Mouse (Mus musculus) heart, postnatal 4 days (tissue): Measurements from ENCODE around the gene Cry1. TPM values are rescaled to one million over a fixed set of nuclear protein-coding genes. Genes with fewer than 3 reads are reported as not detected.
A peak's percentile ranks its signal among the peaks of the same experiment; 100 is the strongest.

ENCODE experiments used
- DNase-seq: peaks from one replicate; pipeline ENCODE4 v3.0.0; 2021
- total RNA-seq, 2 experiments: library from RNA; stranded (reverse); gene quantifications; 2 replicates each; pipeline ENCODE4 v1.2.3; 2021

The Cry1 gene
- total RNA-seq, 2 experiments from 2014 or later, result 19.6 to 22.2 TPM

DNA sequence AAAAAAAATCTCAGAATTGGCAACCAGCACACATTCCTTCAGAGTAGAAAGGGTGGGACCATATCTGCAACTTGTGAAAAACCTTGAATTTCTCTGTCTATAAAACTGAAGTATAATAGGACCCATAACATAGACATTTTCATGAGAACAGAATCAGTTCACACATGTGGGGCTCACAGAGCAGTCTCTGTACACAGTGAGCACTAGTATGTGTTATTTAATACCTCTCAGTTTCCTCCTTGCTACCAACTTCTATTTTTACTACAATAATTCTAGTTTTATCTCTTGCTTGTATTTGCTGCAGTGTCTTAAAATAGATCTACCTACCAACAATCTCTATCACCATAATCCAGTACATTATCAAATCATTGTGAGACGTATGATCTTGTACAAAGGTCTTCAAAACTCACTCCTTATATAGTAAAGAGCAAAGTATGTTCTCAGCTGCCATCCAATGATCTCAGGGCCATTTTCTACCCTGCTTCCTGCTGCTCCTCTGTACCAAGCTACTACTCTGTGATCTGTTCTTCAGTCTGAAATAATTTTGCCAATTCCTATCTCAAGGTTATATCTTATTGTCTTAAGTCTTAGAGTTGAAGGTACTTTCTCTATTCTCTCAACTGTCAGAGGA, 24.8 kb downstream of the Cry1 start:
- DNase-seq, result no peak

DNA sequence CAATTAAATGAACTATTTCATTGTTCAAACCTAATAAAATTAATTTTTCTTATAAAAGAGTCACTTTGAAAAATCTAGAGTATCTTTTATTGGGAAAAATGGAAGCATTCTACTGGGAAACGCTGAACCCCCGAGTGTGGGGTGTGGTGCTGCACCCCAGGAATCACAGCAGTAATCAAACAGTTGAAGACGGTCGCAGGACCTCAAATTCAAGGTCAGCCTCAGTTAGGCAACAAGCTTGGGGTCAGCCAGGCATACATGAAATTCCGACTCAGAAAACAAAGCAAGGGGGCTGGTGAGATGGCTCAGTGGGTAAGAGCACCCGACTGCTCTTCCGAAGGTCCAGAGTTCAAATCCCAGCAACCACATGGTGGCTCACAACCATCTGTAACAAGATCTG, 27.4 kb downstream of the Cry1 start:
- no peak for DNase-seq

DNA sequence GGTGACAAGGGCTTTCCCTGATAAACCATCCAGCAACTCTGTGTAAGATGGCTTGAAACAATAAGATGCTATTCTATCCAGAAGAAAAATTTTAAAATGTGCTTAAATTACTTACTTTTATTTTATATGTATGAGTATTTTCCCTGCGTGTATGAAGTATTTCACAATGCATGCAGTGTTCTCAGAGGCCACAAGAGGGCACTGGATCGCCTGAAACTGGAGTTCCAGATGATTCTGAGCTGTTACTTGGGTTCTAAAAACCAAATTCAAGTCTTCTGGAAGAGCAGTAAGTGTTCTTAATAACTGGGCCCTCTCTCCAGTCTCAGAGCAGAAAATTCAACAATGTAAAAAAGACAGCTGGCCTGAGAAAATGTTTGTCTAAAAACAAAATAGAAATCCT, 30.7 kb downstream of the Cry1 start:
- DNase-seq, result peak; percentile 72

DNA sequence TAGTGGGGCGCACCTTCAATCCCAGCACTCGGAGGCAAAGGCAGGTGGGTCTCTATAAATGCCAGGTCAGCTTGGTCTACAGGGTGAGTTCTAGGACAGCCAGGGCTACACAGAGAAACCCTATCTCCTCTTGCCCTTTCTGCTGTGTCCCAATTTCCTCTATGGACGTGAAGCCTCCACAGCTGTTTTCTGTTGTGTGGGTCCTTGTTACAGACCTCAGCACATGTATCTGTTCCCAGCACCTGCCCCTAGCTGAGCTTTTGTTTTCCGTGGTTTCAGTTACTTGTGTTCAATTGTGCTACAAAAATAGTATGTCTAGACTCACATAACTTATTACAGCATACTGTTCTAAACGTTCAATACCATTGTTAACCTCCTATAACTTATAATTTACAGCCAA, 35.6 kb downstream of the Cry1 start:
- DNase-seq, result no peak

DNA sequence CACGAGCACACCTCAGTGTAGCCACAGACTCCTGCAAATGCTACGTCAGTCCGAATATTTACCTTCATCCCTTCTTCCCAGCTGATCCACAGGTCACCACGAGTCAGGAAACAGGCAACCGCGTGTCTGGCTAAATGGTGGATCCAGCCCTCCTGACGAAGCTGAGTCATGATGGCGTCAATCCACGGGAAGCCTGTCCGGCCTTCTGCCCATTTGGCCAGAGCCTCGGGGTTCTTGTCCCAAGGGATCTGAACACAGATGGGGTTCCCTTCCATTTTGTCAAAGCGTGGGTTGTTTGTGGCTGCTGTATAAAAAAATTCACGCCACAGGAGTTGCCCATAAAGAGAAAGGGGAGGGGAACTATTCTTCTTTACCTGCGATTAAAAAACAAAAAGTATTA, 38.6 kb downstream of the Cry1 start:
- DNase-seq, result no peak

DNA sequence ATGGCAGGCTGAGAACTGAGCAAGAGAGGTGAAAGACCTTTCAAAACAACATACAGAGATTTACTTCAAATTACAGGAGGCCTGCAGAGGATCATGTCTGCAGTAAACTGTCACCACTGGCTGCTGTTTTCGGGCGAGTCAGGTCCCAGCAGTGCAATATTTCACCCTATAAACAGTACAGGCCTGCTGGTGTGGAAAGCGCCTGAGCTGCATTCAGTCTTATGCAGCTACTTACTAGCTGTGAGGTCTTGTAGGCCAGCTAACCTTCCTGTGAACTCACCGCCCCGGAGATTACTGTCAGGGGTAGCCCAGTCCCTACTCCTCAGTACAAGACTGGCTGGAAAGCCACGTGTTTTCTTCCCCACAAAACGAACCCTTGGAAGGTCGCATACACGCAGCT, 43.4 kb downstream of the Cry1 start:
- no peak for DNase-seq

DNA sequence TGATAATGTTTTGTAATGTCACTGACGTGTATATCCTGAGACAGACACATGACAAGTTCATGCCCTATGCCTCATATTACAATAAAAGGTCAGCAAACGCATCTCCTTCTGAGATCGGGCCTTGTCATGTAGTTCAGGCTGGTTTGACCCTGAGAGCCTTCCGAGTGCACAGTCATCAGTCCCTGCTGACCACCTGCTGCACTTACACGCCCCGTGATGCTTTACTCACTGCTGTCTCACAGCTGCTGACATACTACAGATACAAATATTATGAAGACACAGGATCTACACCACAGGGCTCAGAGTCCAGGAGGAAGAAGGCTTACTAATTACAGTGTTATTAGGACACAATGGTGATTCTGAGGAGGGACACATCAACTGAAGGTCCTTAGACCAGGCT, 48.3 kb downstream of the Cry1 start:
- no peak for DNase-seq

DNA sequence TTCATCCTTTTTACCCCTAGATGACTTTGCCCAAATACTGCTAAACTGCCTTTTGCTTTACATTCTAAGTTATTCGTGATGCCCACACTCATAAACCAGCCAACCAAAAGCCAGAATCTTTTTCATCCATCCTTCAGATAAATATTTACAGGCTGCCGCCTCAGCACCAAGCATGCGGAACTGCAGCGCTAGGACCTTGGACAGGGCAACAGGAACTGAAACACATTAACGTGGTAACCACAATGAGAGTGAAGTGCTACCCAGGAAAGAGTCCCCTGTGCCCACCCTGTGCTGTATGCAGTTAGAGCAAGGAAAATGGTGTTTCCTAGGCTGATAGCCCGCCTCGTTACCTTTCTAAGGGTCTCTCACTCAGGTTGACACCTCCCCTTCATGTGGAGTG, 56.4 kb downstream of the Cry1 start:
- DNase-seq, result peak; percentile 16

DNA sequence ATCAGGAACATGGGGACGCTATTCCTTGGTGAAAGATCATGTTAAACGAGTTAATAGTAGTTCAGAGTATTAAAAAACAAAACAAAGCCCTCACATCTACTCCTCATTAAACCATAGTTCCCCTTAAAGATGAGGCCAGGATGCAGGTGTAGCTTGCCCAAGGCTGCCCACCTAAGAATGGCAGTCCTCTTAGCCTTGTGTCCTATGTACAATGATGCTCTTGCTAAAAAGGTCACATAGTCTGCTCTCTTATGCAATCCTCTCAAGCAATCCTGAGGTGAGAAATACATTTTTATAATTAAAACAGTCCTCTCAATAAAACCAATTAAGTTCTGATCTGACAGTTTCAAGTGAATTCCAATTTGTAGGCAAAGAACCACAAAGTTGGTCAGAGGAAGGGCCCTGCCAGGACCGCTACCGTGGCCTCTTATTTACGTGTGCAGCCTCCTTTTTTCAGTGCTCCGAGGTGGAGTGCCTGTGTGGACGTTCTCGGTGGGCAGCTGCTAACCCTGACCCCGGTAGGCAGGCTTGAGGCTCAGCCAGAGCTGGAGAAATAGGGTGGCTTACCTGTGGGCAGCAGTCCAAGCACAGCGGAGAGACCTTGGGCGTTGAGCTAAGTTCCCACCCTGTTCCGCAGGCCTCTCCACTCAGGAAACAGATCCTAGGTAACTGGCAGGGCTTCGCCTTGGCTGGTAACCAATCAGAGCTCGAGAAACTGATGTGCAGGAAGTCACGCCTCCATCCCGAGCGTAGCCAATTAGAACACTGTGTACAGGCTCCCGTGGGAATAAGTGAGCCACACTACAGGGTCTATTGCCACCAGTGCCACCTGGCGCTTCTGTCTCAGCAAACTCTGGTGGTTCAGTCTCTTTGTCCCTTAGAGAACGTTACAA, 57.2 kb downstream of the Cry1 start, which contains the start of gene Mterf2:
TSS of gene Mterf2 (minus strand) at position 633 of the 893 bp plus-strand sequence.
- peak; percentile 93 for DNase-seq

DNA sequence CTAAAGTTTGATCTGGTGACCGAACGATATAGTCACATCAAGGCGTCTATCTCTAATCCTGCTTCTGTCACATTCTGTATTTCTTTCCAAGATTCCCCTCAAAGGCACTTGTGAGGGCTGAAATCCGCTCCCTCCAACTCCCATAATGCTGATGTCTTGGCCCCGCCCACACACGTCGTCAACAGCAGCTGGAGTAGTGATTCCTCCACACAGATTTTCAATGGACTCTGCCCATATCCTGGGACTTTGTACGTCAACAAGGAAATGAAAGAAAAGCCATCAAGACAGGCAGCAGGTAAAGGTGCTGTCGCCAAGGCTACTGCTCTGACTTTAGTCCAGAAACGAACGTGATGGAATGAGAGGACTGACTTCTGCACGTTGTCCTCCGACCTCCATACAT, 59.7 kb downstream of the Cry1 start:
- no peak for DNase-seq

DNA sequence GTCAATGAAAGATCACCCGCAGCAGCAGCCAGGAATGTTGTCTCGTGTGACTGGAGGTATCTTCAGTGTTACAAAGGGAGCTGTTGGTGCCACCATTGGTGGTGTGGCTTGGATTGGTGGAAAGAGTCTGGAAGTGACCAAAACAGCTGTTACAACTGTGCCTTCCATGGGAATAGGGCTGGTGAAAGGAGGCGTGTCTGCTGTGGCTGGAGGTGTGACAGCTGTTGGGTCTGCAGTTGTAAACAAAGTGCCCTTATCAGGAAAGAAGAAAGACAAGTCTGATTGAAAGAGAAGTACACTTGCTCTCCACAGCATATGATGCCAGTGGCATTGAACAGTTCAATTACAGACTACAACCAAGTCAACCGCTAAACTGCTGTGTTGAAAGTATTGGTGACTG, 70.5 kb downstream of the Cry1 start:
- no peak for DNase-seq

DNA sequence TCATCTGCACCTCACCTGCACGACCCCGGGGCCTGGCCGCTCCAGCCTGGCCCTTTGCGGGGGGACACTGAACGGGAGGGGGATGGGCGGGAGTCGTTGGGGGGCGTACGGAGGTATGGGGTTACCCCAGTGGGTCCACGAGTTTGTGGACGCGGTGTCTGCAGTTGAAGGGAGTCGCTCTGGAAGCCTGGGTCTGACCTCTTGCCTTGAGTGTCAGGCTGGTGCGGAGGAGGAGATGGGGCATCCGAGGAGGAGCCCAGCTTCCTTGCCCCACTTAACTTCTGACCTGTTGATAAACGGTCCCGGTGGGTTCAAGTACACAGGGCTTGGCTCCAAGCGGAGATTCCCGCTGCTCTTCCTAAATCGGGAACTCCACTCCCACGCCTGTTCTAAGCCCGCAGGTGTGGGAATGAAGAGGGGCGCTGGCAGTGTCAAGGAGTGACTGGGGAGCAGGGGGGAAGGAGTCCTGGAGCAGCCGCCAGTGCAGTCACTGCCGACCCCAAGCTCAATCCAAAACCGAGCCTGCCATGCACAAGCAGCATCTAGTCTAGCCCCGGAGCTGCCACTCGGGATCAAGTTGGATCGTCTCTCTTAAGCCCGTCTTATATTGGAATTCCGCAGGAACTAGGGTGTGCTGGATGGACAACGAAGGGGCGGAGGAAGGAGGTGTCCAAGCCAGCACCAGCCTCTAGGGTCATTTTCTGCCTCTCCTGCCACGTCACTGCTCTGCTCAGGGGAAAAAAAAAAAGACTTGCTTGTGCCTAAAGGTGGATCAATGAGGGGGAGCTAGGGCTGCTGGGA, 81.6 kb downstream of the Cry1 start:
- DNase-seq, result peak; percentile 36

DNA sequence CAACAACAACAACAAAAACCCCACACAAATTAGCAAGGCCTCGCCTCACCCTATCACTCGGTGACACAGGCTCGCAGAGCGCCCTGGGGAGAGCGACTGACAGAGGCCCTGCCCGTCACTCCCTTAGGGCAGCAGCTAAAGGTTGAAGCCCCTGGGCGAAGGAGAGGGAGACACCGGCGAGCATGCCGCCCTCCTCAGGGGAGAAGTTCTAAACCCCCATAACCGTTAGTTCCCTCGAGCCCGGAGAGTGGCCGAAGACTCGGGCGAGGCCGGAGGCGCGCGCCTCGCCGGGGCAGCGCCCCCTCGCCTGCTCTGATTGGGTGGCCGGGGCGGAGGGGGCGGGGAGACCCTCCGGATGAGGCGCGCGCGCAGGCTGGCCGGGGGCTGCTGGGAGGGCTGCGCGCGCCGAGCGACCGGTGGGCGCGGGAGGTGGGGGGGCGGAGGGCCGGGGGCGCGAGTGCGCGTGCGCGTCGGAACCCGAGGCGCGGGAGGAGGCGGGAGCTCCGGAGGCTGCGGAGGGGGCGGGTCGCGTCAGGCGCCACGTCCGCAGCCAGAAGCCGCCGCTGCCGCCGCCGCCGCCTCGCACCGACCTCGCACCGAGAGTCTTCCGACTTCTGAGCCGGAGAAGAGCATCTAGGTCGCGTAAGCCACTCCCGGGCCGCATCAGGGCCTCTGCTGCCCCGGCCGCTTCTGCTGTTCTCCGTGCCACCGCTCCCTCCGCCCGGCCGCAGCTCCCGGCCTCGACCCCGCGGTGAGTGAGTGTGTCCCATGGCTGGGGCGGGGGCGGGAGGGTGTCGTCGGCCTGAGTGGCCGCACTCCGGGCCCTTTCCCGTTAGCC, 82.4 kb downstream of the Cry1 start, which contains the start of the genes Fhl4 and Tmem263:
TSS of gene Fhl4 (minus strand) at position 249 of the 838 bp plus-strand sequence.
TSS of gene Tmem263 (plus strand) at position 381 of the 838 bp plus-strand sequence.
- peak; percentile 92 for DNase-seq

DNA sequence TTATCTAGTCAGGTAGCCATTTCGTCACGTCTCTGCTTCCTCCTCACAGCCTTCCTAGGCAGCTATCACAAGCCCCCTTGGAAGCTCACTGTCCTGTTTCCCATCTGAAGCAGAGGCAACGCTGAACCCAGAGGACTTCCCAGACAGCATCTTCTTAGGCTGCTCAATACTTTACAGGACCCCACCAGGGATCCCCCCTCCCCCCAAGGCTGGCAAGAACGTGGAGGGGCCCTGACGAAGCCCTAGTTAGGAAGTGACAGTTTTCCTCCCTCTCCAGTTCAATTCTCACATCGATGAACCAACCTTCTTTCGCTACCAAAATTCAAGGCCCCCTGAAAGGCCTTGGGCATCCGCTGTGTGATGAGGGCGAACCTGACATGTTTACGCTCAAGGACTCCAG, 83.0 kb downstream of the Cry1 start:
- peak; percentile 39 for DNase-seq

Other genes with a start within 250 kb of the Cry1 start
- gene Fhl4, start 82.6 kb downstream of the Cry1 start, total RNA-seq, result 1 to 10 TPM in 1 of 2 experiments, under 1 TPM in 1; 0.79 to 1.1 TPM
- gene Tmem263, start 82.4 kb downstream of the Cry1 start, total RNA-seq, result 10 to 100 TPM; 33.1 to 33.4 TPM
- gene Mterf2, start 57.0 kb downstream of the Cry1 start, total RNA-seq, result 1 to 10 TPM; 7.2 to 9.0 TPM
- 1 to 10 TPM; 1.1 to 1.7 TPM for gene Btbd11, start 201.8 kb upstream of the Cry1 start, total RNA-seq